Mouse (Mus musculus) heart, embryonic 15.5 days (tissue): ENCODE measurements around the gene Zfp609. TPM values are rescaled to one million over a fixed set of nuclear protein-coding genes. Genes with fewer than 3 reads are reported as not detected.
A peak's percentile ranks its signal among the peaks of the same experiment; 100 is the strongest.

ENCODE experiments used
- ATAC-seq: fragments of 200-750 bp; cut with Nextera tagmentation; replicated peaks from 2 replicates; pipeline ENCODE4 v1.8.0; 2017; ENCODE audit warnings: low read depth, moderate TSS enrichment; ENCODE audit not compliant: insufficient number of reproducible peaks, insufficient read depth, low FRiP score
- H3K27ac ChIP-seq: fragments of 300-500 bp; sonication (generic); 2 replicates; pipeline ENCODE4 v1.5.1; 2015; ENCODE audit warnings: mild to moderate bottlenecking, inconsistent platforms
- H3K27me3 ChIP-seq: fragments of 300-500 bp; sonication (generic); 2 replicates; pipeline ENCODE4 v1.6.1; 2015; ENCODE audit warnings: inconsistent platforms
- H3K36me3 ChIP-seq: fragments of 300-500 bp; sonication (generic); 2 replicates; pipeline ENCODE4 v1.6.1; 2015; ENCODE audit warnings: mild to moderate bottlenecking, inconsistent platforms
- H3K4me1 ChIP-seq: fragments of 300-500 bp; sonication (generic); replicated peaks from 2 replicates; pipeline ENCODE4 v1.6.1; 2015; ENCODE audit warnings: inconsistent platforms
- H3K4me2 ChIP-seq: fragments of 300-500 bp; sonication (generic); 2 replicates; pipeline ENCODE4 v1.6.1; 2015; ENCODE audit warnings: inconsistent platforms, mild to moderate bottlenecking, moderate library complexity
- H3K4me3 ChIP-seq: fragments of 300-500 bp; sonication (generic); 2 replicates; pipeline ENCODE4 v1.5.1; 2015; ENCODE audit warnings: mild to moderate bottlenecking, inconsistent platforms
- H3K9ac ChIP-seq: fragments of 300-500 bp; sonication (generic); 2 replicates; pipeline ENCODE4 v1.6.1; 2015; ENCODE audit warnings: mild to moderate bottlenecking, inconsistent platforms
- H3K9me3 ChIP-seq: fragments of 300-500 bp; sonication (generic); replicated peaks from 2 replicates; pipeline ENCODE4 v1.6.1; 2016; ENCODE audit warnings: inconsistent platforms
- WGBS: fragments of 180-500 bp; shearing (Covaris S2); methylation state at CpG from one replicate; pipeline ENCODE4 v1.1.7; 2015; ENCODE audit warnings: mixed read lengths; 5-methylcytosine and 5-hydroxymethylcytosine counted together
- polyA plus RNA-seq: library from polyadenylated mRNA; unstranded; fragments of >200 nt; fragmentation: Nextera tagmentation; extraction: Ambion mirVana; gene quantifications from 2 replicates; pipeline ENCODE4 v1.2.1, GENCODE M21; 2015

Gene Zfp609
- polyA plus RNA-seq, 1 experiment from 2014 or later, result 4.9 TPM

GRCm38 (mm10) chr9:65759992-65760391, 67.4 kb downstream of the Zfp609 start:
- no peak overlapping the region for H3K9ac ChIP-seq
- H3K36me3 ChIP-seq, result no peaks in the 10 kb centered on the region
- ATAC-seq, result no peak
- H3K27ac ChIP-seq, result no peak overlapping the region
- no peaks in the 10 kb centered on the region for H3K27me3 ChIP-seq
- no peaks in the 10 kb centered on the region for H3K9me3 ChIP-seq
- no peak overlapping the region for H3K4me3 ChIP-seq
- H3K4me2 ChIP-seq, result no peak overlapping the region
- peaks cover 27% of the 10 kb centered on the region for H3K4me1 ChIP-seq
- 80% methylated on average over 8 of the region's 8 CpGs for WGBS

- WGBS, result 92% methylated on average over 5 of the region's 5 CpGs
- Histone ChIP-seq H3K36me3 (no peaks in the 10 kb centered on the region), H3K9ac (no peak overlapping the region), H3K4me2 (no peak overlapping the region), H3K4me3 (no peak overlapping the region), H3K9me3 (no peaks in the 10 kb centered on the region), H3K27ac (no peak overlapping the region), H3K27me3 (no peaks in the 10 kb centered on the region), H3K4me1 (peaks cover 27% of the 10 kb centered on the region)
- ATAC-seq, result no peak
Measured at GRCm38 (mm10) chr9:65759256-65759655, 68.1 kb downstream of the Zfp609 start.

GRCm38 (mm10) chr9:65757826-65758225, 69.5 kb downstream of the Zfp609 start:
- H3K27ac ChIP-seq, result peak overlapping the region; percentile 33; the same call in 1 of the 2 replicates
- no peak overlapping the region for H3K9ac ChIP-seq
- 31% methylated on average over 3 of the region's 3 CpGs for WGBS

GRCm38 (mm10) chr9:65755673-65756375, 71.5 kb downstream of the Zfp609 start:
- Histone ChIP-seq H3K4me1 (peaks cover 24% of the 10 kb centered on the region), H3K4me3 (no peak overlapping the region), H3K9me3 (no peaks in the 10 kb centered on the region), H3K4me2 (no peak overlapping the region), H3K27ac (no peak overlapping the region), H3K36me3 (no peaks in the 10 kb centered on the region), H3K27me3 (no peaks in the 10 kb centered on the region), H3K9ac (no peak overlapping the region)
- ATAC-seq, result no peak
- WGBS, result 85% methylated on average over 7 of the region's 7 CpGs

More at GRCm38 (mm10) chr9:65757826-65758225, 69.5 kb downstream of the Zfp609 start:
- Histone ChIP-seq H3K4me2 (no peak overlapping the region), H3K9me3 (no peaks in the 10 kb centered on the region), H3K4me1 (peaks cover 27% of the 10 kb centered on the region), H3K4me3 (no peak overlapping the region), H3K27me3 (no peaks in the 10 kb centered on the region), H3K36me3 (no peaks in the 10 kb centered on the region)
- ATAC-seq, result no peak

- H3K4me2 ChIP-seq, result no peak overlapping the region
- H3K36me3 ChIP-seq, result no peaks in the 10 kb centered on the region
- peaks cover 21% of the 10 kb centered on the region for H3K4me1 ChIP-seq
- H3K27ac ChIP-seq, result no peak overlapping the region
- H3K27me3 ChIP-seq, result no peaks in the 10 kb centered on the region
- WGBS, result 90% methylated on average over 1 of the region's 1 CpGs
- no peaks in the 10 kb centered on the region for H3K9me3 ChIP-seq
- H3K9ac ChIP-seq, result no peak overlapping the region
- H3K4me3 ChIP-seq, result no peak overlapping the region
- no peak for ATAC-seq
Measured at GRCm38 (mm10) chr9:65755164-65755563, 72.2 kb downstream of the Zfp609 start.

GRCm38 (mm10) chr9:65752632-65753031, 74.7 kb downstream of the Zfp609 start:
- 94% methylated on average over 3 of the region's 3 CpGs for WGBS
- H3K36me3 ChIP-seq, result no peaks in the 10 kb centered on the region
- no peaks in the 10 kb centered on the region for H3K27me3 ChIP-seq
- no peak overlapping the region for H3K4me3 ChIP-seq
- H3K27ac ChIP-seq, result no peak overlapping the region
- H3K4me2 ChIP-seq, result no peak overlapping the region
- peaks cover 13% of the 10 kb centered on the region for H3K4me1 ChIP-seq
- H3K9ac ChIP-seq, result no peak overlapping the region
- ATAC-seq, result no peak
- H3K9me3 ChIP-seq, result no peaks in the 10 kb centered on the region

- 94% methylated on average over 7 of the region's 7 CpGs for WGBS
- H3K36me3 ChIP-seq, result no peaks in the 10 kb centered on the region
- H3K4me2 ChIP-seq, result no peak overlapping the region
- H3K27me3 ChIP-seq, result no peaks in the 10 kb centered on the region
- H3K4me3 ChIP-seq, result no peak overlapping the region
- no peaks in the 10 kb centered on the region for H3K9me3 ChIP-seq
- no peak for ATAC-seq
- peaks cover 10% of the 10 kb centered on the region for H3K4me1 ChIP-seq
- no peak overlapping the region for H3K9ac ChIP-seq
- H3K27ac ChIP-seq, result no peak overlapping the region
Measured at GRCm38 (mm10) chr9:65751906-65752305, 75.5 kb downstream of the Zfp609 start.

GRCm38 (mm10) chr9:65748102-65748501, 79.3 kb downstream of the Zfp609 start:
- peaks cover 34% of the 10 kb centered on the region for H3K4me1 ChIP-seq
- H3K4me2 ChIP-seq, result no peak overlapping the region
- no peaks in the 10 kb centered on the region for H3K9me3 ChIP-seq
- H3K36me3 ChIP-seq, result no peaks in the 10 kb centered on the region
- H3K4me3 ChIP-seq, result no peak overlapping the region
- H3K27ac ChIP-seq, result no peak overlapping the region
- no peaks in the 10 kb centered on the region for H3K27me3 ChIP-seq
- no peak overlapping the region for H3K9ac ChIP-seq
- 61% methylated on average over 4 of the region's 4 CpGs for WGBS
- no peak for ATAC-seq

- Histone ChIP-seq H3K9ac (no peak overlapping the region), H3K4me1 (peaks cover 34% of the 10 kb centered on the region), H3K27ac (no peak overlapping the region), H3K4me2 (no peak overlapping the region), H3K4me3 (no peak overlapping the region), H3K36me3 (no peaks in the 10 kb centered on the region), H3K27me3 (no peaks in the 10 kb centered on the region), H3K9me3 (no peaks in the 10 kb centered on the region)
- ATAC-seq, result no peak
- 71% methylated on average over 2 of the region's 2 CpGs for WGBS
Measured at GRCm38 (mm10) chr9:65746479-65746878, 80.9 kb downstream of the Zfp609 start.

- H3K27me3 ChIP-seq, result no peaks in the 10 kb centered on the region
- no peaks in the 10 kb centered on the region for H3K9me3 ChIP-seq
- H3K4me1 ChIP-seq, result peaks cover 34% of the 10 kb centered on the region
- no peak overlapping the region for H3K4me3 ChIP-seq
- 78% methylated on average over 5 of the region's 5 CpGs for WGBS
- no peaks in the 10 kb centered on the region for H3K36me3 ChIP-seq
- peak overlapping the region; percentile 76 for H3K27ac ChIP-seq
- no peak overlapping the region for H3K4me2 ChIP-seq
- H3K9ac ChIP-seq, result no peak overlapping the region
- no peak for ATAC-seq
Measured at GRCm38 (mm10) chr9:65745456-65745855, 81.9 kb downstream of the Zfp609 start.

GRCm38 (mm10) chr9:65744171-65745082, 82.9 kb downstream of the Zfp609 start:
- 25% methylated on average over 4 of the region's 4 CpGs for WGBS
- H3K27me3 ChIP-seq, result no peaks in the 10 kb centered on the region
- peaks cover 34% of the 10 kb centered on the region for H3K4me1 ChIP-seq
- no peaks in the 10 kb centered on the region for H3K36me3 ChIP-seq
- no peak overlapping the region for H3K4me3 ChIP-seq
- peak; percentile 80 for ATAC-seq
- peak overlapping the region; percentile 76 for H3K27ac ChIP-seq
- H3K9me3 ChIP-seq, result no peaks in the 10 kb centered on the region
- peak overlapping the region; percentile 17; the same call in 1 of the 2 replicates for H3K4me2 ChIP-seq
- no peak overlapping the region for H3K9ac ChIP-seq
